Mouse (Mus musculus) lung, postnatal 4 days (tissue): ENCODE data around the gene Ten1.

ENCODE experiments used
- DNase-seq, 2 experiments: peaks; one replicate each; pipeline ENCODE4 v3.0.0; 2021

The Ten1 gene

GRCm38 (mm10) chr11:116241744-116242235 is 43.1 kb downstream of the Ten1 start:
- DNase-seq: no peak

GRCm38 (mm10) chr11:116244580-116244979 is 45.9 kb downstream of the Ten1 start:
- no peak for DNase-seq

- DNase-seq: no peak
Measured at GRCm38 (mm10) chr11:116245616-116246015, 47.0 kb downstream of the Ten1 start.

GRCm38 (mm10) chr11:116247502-116248222 is 49.0 kb downstream of the Ten1 start:
- DNase-seq: peak; percentile 30 to 56

GRCm38 (mm10) chr11:116250898-116251297 is 52.2 kb downstream of the Ten1 start:
- no peak for DNase-seq

- no peak for DNase-seq
Measured at GRCm38 (mm10) chr11:116253076-116253600, 54.5 kb downstream of the Ten1 start.

GRCm38 (mm10) chr11:116254627-116255026 is 56.0 kb downstream of the Ten1 start:
- peak; percentile 59 to 82 for DNase-seq

GRCm38 (mm10) chr11:116255090-116255981 is 56.7 kb downstream of the Ten1 start:
- DNase-seq: no peak

GRCm38 (mm10) chr11:116255982-116256675 is 57.5 kb downstream of the Ten1 start:
- no peak for DNase-seq

GRCm38 (mm10) chr11:116259461-116259860 is 60.8 kb downstream of the Ten1 start:
- no peak for DNase-seq

GRCm38 (mm10) chr11:116260259-116260658 is 61.6 kb downstream of the Ten1 start:
- peak; percentile 71 to 87 for DNase-seq
